Mouse (Mus musculus) midbrain, embryonic 15.5 days (tissue): Measurements from ENCODE around the gene Gm21987. TPM values are rescaled to one million over a fixed set of nuclear protein-coding genes. Genes with fewer than 3 reads are reported as not detected.

Experiments used
- ATAC-seq: fragments of 200-750 bp; cut with Nextera tagmentation; replicated peaks from 2 replicates; pipeline ENCODE4 v1.8.0; 2017; ENCODE audit warnings: moderate TSS enrichment
- H3K27ac ChIP-seq: fragments of 300-500 bp; sonication (generic); 2 replicates; pipeline ENCODE4 v1.5.1; 2015; ENCODE audit warnings: mild to moderate bottlenecking, inconsistent platforms
- H3K27me3 ChIP-seq: fragments of 300-500 bp; sonication (generic); replicated peaks from 2 replicates; pipeline ENCODE4 v1.6.1; 2015; ENCODE audit warnings: inconsistent platforms
- H3K36me3 ChIP-seq: fragments of 300-500 bp; sonication (generic); replicated peaks from 2 replicates; pipeline ENCODE4 v1.6.1; 2015; ENCODE audit warnings: inconsistent platforms
- H3K4me1 ChIP-seq: fragments of 300-500 bp; sonication (generic); 2 replicates; pipeline ENCODE4 v1.6.1; 2015; ENCODE audit warnings: inconsistent platforms
- H3K4me2 ChIP-seq: fragments of 300-500 bp; sonication (generic); 2 replicates; pipeline ENCODE4 v1.6.1; 2015; ENCODE audit warnings: inconsistent platforms, mild to moderate bottlenecking, moderate library complexity
- H3K4me3 ChIP-seq: fragments of 300-500 bp; sonication (generic); 2 replicates; pipeline ENCODE4 v1.5.1; 2015; ENCODE audit warnings: mild to moderate bottlenecking, inconsistent platforms
- H3K9ac ChIP-seq: fragments of 300-500 bp; sonication (generic); 2 replicates; pipeline ENCODE4 v1.6.1; 2015; ENCODE audit warnings: mild to moderate bottlenecking, inconsistent platforms
- H3K9me3 ChIP-seq: fragments of 300-500 bp; sonication (generic); 2 replicates; pipeline ENCODE4 v1.6.1; 2016; ENCODE audit warnings: inconsistent platforms
- WGBS: fragments of 180-500 bp; shearing (Covaris S2); methylation state at CpG from one replicate; pipeline ENCODE4 v1.1.7; 2015; ENCODE audit warnings: mixed read lengths; 5-methylcytosine and 5-hydroxymethylcytosine counted together
- polyA plus RNA-seq: library from polyadenylated mRNA; unstranded; fragments of >200 nt; fragmentation: Nextera tagmentation; extraction: Ambion mirVana; gene quantifications from 2 replicates; pipeline ENCODE4 v1.2.1, GENCODE M21; 2015

Gm21987 gene
- 0.77 TPM in 1 of 2 replicates, not detected in the other for polyA plus RNA-seq

DNA sequence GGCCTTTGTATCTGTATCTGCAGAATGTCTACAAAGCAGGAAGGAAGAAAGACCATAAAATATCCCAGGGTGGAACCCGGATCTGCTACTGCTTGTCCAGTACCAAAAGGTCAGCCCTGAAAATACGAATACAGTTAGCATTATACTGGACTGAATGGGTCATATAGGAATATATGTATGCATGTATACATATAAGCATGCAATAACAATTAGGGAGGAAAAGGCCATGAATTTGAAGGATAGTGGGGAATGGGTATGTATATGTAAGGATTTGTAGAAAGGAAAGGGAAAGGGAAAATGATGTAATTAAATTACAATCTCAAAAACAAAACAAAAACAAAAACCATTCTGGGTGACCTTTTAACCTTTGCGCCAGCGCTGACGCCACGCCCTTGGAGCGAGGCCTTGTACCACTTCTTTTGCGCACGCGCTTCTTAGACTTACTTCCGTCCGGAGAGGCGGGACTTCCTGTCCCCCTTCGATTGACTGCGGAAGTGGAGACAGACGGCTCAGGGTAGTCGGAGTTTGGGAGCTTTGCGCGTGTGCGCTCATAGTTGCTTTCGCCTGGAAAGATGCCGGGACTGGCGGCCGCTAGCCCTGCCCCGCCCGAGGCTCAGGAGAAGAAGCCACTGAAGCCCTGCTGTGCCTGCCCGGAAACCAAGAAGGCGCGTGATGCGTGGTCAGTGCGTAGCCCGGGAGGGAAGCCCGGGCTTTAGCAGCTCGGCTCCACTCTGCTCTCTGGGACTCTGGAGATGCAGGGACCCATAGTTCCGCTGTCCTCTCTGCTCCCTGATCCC lies at the start of gene Gm21987, which contains the start of gene Cox17:
TSS of gene Gm21987 (plus strand) at position 512 of the 797 bp plus-strand sequence.
TSS of gene Cox17 (plus strand) at position 463 of the 797 bp plus-strand sequence.
- H3K4me3 ChIP-seq, result peak within 1 kb of the TSS; percentile 90
- H3K4me2 ChIP-seq, result peak within 1 kb of the TSS; percentile 75
- H3K4me1 ChIP-seq, result peaks cover 13% of the 10 kb centered on the region
- WGBS, result 3% methylated on average over 35 of the region's 35 CpGs
- H3K36me3 ChIP-seq, result peaks cover 15% of the 10 kb centered on the region; the same call in 1 of the 2 replicates
- ATAC-seq, result peak; percentile 98
- peak within 1 kb of the TSS; percentile 86 for H3K9ac ChIP-seq
- no peaks in the 10 kb centered on the region for H3K9me3 ChIP-seq
- peak within 1 kb of the TSS; percentile 83 for H3K27ac ChIP-seq
- no peaks in the 10 kb centered on the region for H3K27me3 ChIP-seq

DNA sequence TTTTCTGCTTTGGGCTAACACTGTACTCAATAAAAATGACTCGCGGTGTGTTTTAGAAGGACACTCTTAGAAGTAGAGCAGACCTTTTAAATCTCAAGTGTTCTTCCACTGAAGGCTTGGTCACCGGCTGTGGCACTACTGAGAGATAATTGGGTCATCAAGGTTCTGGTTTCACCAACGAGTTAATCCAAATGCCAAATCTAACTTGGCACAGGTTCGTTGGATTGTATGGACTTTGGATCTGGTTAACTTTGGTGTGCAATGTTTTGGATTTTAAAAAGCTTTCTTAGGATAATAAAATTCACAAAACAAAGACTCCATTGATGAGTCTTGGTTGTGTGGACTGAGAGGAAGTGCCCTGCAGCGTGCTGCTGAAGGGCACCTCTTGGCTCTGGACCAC lies 48.4 kb upstream of the Gm21987 start:
- no peak for ATAC-seq
- Histone ChIP-seq H3K27me3 (no peaks in the 10 kb centered on the region), H3K9ac (no peak overlapping the region), H3K27ac (no peak overlapping the region), H3K36me3 (no peaks in the 10 kb centered on the region), H3K4me2 (no peak overlapping the region), H3K9me3 (no peaks in the 10 kb centered on the region), H3K4me3 (no peak overlapping the region), H3K4me1 (no peaks in the 10 kb centered on the region)
- whole genome bisulfite sequencing, result 87% methylated on average over 6 of the region's 6 CpGs

DNA sequence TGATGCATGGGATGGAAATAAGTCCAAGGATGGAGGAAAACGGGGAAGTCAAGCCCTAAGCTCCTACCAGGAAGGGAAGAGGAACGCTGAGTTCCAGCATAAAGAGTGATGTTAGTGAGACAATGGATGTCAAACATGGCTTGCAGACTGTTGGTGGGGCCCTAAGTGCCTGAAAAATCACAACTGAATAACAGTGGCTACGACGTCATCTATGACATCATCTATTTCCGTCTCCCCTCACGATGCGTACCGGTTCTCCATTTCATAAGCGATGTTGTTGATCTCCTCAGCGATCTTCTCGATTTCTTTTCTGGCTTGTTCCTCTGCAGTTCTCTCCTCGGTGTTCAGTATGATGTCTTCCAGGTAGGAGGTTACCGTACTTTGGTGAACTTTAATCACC lies 44.5 kb upstream of the Gm21987 start:
- no peak for ATAC-seq
- Histone ChIP-seq H3K9ac (no peak overlapping the region), H3K36me3 (no peaks in the 10 kb centered on the region), H3K27me3 (no peaks in the 10 kb centered on the region), H3K9me3 (no peaks in the 10 kb centered on the region), H3K4me3 (no peak overlapping the region), H3K4me1 (peaks cover 7% of the 10 kb centered on the region; the same call in 1 of the 2 replicates), H3K4me2 (no peak overlapping the region), H3K27ac (no peak overlapping the region)
- 93% methylated on average over 13 of the region's 13 CpGs for WGBS

DNA sequence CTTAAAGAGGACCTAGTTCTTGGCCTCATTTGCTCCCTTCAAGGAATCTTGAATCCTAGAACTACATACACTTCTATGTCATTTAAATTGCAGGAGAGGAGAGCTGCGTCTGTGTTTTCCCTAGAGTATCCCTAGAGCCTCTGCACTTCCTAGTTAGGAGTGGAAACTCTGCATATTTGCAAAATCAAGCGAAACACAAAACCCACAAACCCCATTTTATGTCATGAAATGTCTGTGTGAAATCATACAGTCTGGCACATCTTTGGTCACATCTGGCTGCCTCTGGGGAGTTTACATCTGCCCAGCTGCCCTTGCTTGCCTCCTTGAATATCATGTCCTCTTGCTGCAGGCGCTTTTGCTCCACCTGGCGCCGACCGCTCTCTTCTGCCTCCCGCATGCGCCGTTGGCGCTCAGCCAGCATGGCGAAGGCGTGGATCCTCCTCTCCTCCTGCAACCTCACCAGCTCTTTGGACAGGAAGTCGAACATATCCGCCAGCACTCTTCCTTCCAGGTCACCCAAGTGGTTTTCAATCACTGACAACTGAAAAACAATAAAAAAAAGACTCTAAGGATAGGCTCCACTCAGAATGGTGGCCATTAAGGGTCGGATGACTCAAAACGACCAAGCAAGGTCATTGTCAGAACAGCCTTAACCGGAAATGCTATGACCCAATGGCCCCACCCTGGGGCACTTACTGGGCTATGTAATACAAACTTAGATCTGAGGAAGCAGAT lies 42.2 kb upstream of the Gm21987 start:
- no peak overlapping the region for H3K4me2 ChIP-seq
- peaks cover 17% of the 10 kb centered on the region for H3K4me1 ChIP-seq
- H3K4me3 ChIP-seq, result no peak overlapping the region
- no peaks in the 10 kb centered on the region for H3K27me3 ChIP-seq
- no peak overlapping the region for H3K27ac ChIP-seq
- H3K9me3 ChIP-seq, result no peaks in the 10 kb centered on the region
- H3K36me3 ChIP-seq, result no peaks in the 10 kb centered on the region
- no peak for ATAC-seq
- H3K9ac ChIP-seq, result no peak overlapping the region
- WGBS, result 85% methylated on average over 17 of the region's 17 CpGs

DNA sequence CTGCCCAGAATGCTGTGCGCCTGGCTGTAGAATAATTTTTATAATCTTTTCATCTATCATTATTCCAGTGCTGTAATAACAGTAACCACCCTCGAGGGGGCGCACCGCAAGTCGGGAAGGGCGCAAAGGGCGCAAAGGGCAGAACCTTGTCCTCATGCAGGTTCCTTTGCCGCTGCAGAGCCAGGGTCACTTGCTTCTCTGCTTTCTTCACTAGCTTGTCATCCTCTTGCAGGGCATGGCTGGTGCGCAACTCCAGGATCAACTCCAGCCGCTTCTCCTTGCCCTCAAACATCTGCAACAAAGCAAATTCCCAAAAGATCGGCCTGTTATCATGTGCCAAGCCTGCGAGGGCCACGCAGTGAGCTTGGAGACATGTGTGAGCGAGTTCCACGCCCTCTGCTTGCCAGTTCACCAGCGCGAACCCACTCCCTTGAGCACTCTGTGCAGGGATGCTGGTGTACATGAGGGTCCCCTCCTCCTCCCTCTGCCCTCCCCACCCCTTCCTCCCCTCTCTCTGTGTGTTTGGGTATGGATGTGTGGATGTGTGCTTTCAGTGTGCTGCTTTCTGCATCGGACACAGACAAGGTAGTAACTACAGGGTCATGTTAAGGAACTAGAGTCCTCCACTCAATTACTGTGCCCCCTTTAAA lies 40.1 kb upstream of the Gm21987 start:
- ATAC-seq, result peak; percentile 38

DNA sequence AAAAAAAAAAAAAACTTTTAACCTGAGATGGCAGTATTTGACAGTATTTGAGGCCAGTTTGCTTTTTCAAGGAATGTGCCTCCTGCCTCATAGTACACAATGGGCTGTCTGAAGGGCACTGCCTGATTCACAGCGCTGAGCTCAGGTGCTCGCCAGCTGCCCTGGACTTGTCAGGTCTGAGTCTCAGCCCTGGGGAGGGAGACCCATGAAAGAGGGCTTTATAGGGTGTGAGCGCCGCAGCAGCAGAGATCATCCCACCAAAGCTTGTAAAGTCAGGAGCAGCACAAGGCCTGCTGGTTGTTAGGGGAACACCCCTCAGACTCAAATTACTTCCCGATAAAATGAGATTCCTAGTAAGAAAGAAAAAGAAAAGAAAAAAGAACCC lies 39.6 kb upstream of the Gm21987 start:
- 0 out of 2 replicates have a peak, but pooled peaks have one; percentile 38 for ATAC-seq
- H3K4me2 ChIP-seq, result peak overlapping the region; percentile 26; the same call in 1 of the 2 replicates
- H3K4me3 ChIP-seq, result no peak overlapping the region
- 29% methylated on average over 5 of the region's 5 CpGs for WGBS
- H3K4me1 ChIP-seq, result peaks cover 17% of the 10 kb centered on the region
- H3K9ac ChIP-seq, result no peak overlapping the region
- peak overlapping the region; percentile 47; the same call in 1 of the 2 replicates for H3K27ac ChIP-seq
- no peaks in the 10 kb centered on the region for H3K9me3 ChIP-seq
- no peaks in the 10 kb centered on the region for H3K36me3 ChIP-seq
- H3K27me3 ChIP-seq, result no peaks in the 10 kb centered on the region

More for the DNA sequence above, 40.1 kb upstream of the Gm21987 start:
- Histone ChIP-seq H3K27ac (peak overlapping the region; percentile 47; the same call in 1 of the 2 replicates), H3K9me3 (no peaks in the 10 kb centered on the region), H3K4me3 (no peak overlapping the region), H3K36me3 (no peaks in the 10 kb centered on the region), H3K27me3 (no peaks in the 10 kb centered on the region), H3K4me2 (no peak overlapping the region), H3K4me1 (peaks cover 17% of the 10 kb centered on the region), H3K9ac (no peak overlapping the region)
- 44% methylated on average over 18 of the region's 18 CpGs for WGBS

DNA sequence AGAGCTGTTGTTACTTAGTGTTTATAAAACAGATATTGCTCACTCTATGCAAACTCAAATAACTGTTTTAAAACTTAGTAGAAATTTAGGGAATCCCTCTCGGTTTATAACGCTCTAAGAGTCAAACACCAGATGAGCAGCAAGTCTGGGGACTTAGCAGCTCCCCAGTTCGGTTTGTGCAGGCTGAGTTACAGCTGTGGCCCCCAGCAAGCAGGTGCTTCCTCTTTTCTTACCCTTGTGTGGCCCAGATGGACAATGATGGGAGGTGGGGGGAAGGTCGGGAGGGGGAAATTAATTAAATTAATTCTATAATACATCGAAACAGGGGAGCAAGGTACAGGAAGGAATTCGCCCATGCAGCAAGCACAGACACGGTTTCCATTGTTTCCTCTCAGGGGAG lies 39.2 kb upstream of the Gm21987 start:
- no peak overlapping the region for H3K4me3 ChIP-seq
- peak overlapping the region; percentile 26 for H3K4me2 ChIP-seq
- no peaks in the 10 kb centered on the region for H3K27me3 ChIP-seq
- WGBS, result 42% methylated on average over 7 of the region's 7 CpGs
- no peak overlapping the region for H3K9ac ChIP-seq
- peak overlapping the region; percentile 48 for H3K27ac ChIP-seq
- H3K36me3 ChIP-seq, result no peaks in the 10 kb centered on the region
- peak; percentile 37; the same call in 1 of the 2 replicates for ATAC-seq
- peaks cover 17% of the 10 kb centered on the region for H3K4me1 ChIP-seq
- no peaks in the 10 kb centered on the region for H3K9me3 ChIP-seq

DNA sequence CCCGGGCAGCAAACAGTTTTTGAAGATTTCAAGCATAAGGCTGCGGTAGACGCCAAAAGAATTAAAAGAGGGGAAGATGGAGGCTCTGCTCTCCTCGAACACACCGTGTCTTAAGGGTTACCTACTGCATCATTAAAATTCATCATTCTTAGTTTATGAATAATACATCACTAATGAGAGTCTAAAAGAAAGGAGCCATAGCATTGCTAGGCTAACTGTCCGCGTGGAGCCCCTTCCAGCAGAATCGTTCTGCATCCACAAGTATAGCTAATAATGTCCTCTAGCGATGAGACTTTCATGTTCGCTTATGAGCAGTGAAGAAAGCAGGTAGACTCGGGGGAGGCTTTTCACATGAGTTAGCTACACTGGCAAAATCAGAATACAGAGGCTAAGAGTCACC lies 38.6 kb upstream of the Gm21987 start:
- no peaks in the 10 kb centered on the region for H3K36me3 ChIP-seq
- ATAC-seq, result peak; percentile 89
- peaks cover 17% of the 10 kb centered on the region for H3K4me1 ChIP-seq
- no peak overlapping the region for H3K4me3 ChIP-seq
- WGBS, result 42% methylated on average over 11 of the region's 11 CpGs
- H3K27ac ChIP-seq, result peak overlapping the region; percentile 48
- H3K27me3 ChIP-seq, result no peaks in the 10 kb centered on the region
- H3K9ac ChIP-seq, result no peak overlapping the region
- H3K4me2 ChIP-seq, result peak overlapping the region; percentile 26
- no peaks in the 10 kb centered on the region for H3K9me3 ChIP-seq

DNA sequence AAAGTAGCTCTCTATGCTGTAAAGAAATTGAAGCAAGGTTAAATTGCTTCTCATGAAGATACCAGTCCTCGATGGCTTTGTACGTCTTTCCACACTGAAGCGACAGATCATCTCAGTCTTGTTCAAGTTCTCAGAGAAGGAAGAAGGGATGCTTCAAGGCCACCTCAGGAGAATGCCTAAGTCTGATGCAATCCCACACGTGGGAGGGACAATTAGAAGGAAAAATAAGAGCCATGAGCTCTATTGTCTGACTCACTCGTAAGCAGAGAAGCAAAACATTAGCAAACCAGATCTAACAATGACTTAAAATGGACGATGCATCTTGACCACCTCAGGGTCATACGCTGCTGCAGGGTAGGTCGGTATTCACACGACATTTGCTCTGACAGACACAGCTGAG lies 28.3 kb upstream of the Gm21987 start:
- H3K9me3 ChIP-seq, result no peaks in the 10 kb centered on the region
- no peak for ATAC-seq
- H3K27ac ChIP-seq, result no peak overlapping the region
- H3K4me3 ChIP-seq, result no peak overlapping the region
- no peak overlapping the region for H3K4me2 ChIP-seq
- H3K9ac ChIP-seq, result no peak overlapping the region
- H3K36me3 ChIP-seq, result no peaks in the 10 kb centered on the region
- H3K27me3 ChIP-seq, result no peaks in the 10 kb centered on the region
- H3K4me1 ChIP-seq, result no peaks in the 10 kb centered on the region
- 80% methylated on average over 9 of the region's 9 CpGs for WGBS

DNA sequence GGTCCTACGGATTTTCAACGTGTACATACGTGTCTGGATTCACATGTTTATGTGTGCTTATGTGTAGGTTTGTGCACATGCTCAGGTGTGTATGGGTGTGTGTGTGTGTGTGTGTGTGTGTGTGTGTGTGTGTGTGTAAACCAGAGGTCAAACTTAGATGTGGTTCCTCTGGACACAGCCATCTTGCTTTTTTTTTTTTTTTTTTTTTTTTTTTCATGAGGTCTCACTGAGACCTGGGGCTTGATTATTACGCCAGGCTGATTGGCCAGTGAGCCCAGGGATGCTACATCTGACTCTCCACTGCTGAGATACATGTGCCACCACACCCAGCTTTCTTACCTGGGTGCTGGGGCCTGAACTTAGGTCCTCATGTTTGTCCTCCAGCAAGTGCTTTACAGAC lies 27.8 kb upstream of the Gm21987 start:
- Histone ChIP-seq H3K9ac (no peak overlapping the region), H3K27ac (no peak overlapping the region), H3K9me3 (no peaks in the 10 kb centered on the region), H3K4me1 (no peaks in the 10 kb centered on the region), H3K4me2 (no peak overlapping the region), H3K36me3 (no peaks in the 10 kb centered on the region), H3K4me3 (no peak overlapping the region), H3K27me3 (no peaks in the 10 kb centered on the region)
- WGBS, result 91% methylated on average over 4 of the region's 4 CpGs
- ATAC-seq, result no peak

DNA sequence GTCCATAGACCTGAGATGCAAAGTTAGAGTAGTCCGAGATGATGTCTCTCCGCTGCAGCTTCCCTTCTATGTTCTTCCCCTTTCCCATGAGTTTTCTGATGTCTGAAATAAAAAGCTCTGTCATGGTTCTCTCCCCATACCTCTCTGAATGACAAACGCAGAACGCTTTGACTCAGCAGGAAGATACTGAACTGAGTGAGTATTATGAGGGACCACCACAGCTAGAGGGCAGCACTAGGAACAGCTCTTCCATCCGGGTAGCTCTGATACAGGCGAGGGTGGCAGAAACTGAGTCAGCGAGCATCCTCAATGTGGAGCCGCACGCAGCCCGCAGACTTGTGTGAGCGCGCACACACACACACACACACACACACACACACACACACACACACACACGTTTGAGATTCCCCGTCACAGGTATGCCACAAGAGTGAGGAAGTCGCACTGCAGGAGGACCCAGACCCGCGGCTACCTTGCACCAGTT lies 25.3 kb upstream of the Gm21987 start:
- WGBS, result 27% methylated on average over 17 of the region's 17 CpGs
- no peak overlapping the region for H3K9ac ChIP-seq
- H3K4me2 ChIP-seq, result peak overlapping the region; percentile 47
- H3K4me1 ChIP-seq, result no peaks in the 10 kb centered on the region
- H3K9me3 ChIP-seq, result no peaks in the 10 kb centered on the region
- H3K36me3 ChIP-seq, result no peaks in the 10 kb centered on the region
- peak overlapping the region; percentile 20; the same call in 1 of the 2 replicates for H3K4me3 ChIP-seq
- no peak overlapping the region for H3K27ac ChIP-seq
- H3K27me3 ChIP-seq, result no peaks in the 10 kb centered on the region
- peak; percentile 86 for ATAC-seq

DNA sequence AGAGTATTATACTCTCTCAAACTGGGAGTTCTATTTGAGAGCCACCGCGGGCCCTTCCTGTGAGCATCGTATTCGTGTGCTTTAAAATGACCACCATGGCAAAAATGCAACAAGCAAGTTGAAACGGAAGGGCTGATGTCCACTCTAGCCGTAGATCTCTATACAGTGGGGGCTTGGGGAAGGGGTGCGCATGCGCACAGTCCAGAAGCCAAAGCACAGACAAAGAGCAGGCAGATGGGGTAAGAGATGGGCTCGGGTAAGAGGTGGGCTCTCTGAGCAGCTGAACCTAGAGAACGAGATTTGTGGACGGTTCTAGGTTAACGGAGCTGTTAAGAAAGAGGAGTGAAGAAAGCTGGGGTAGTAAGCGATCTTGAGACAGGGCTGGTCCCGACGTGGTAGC lies 22.5 kb upstream of the Gm21987 start:
- H3K4me3 ChIP-seq, result no peak overlapping the region
- H3K9me3 ChIP-seq, result no peaks in the 10 kb centered on the region
- no peak for ATAC-seq
- WGBS, result 90% methylated on average over 15 of the region's 15 CpGs
- H3K36me3 ChIP-seq, result no peaks in the 10 kb centered on the region
- H3K4me1 ChIP-seq, result no peaks in the 10 kb centered on the region
- no peak overlapping the region for H3K9ac ChIP-seq
- no peak overlapping the region for H3K27ac ChIP-seq
- H3K4me2 ChIP-seq, result no peak overlapping the region
- no peaks in the 10 kb centered on the region for H3K27me3 ChIP-seq
